Mouse (Mus musculus): ENCODE measurements around the gene Ppp2r2d.

DNA sequence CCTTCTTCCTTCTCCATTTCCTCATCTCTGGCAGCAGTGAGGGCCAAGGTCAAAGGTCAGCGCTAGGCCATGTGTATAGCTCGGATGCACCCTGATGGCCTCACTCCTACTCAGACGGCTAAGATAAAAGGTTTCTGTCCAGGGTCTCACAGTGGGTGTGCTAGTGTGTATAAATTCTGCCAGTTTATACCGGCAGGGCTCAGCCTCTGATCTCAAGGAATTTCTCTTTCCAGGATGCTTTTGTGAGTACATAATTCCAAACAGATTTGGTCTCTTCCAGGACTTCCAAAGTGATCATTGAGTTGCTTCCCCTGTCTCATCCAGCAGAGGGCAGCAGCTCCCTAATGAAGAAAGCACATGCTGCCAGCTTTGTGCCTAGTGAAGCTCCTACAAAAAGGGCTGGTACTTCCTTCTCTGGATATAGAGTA lies 5.3 kb upstream of the Ppp2r2d start:
- TF ChIP-seq CTCF (IDR thresholded peaks at IDR 0.05; ENCODE audit: control insufficient read depth, insufficient read depth, insufficient replicate concordance, low read depth, low read length) = peak; percentile 39; the same call in 1 of the 2 replicates
- no peak for TF ChIP-seq POLR2A (IDR thresholded peaks at IDR 0.05; ENCODE audit: control insufficient read depth, low read depth, low read length)

Data from testis, adult 2 months (tissue).